Mouse (Mus musculus) cerebellum, adult 9-10 months (tissue): ENCODE results near the gene Ttyh3.
A peak's percentile ranks its signal among the peaks of the same experiment; 100 is the strongest.
"Not testable (repeated sequence)": the region's sequence is repeated elsewhere in the genome, so short reads cannot be mapped to it uniquely, and the experiment has no call there.

Source experiments
- DNase-seq: peaks from one replicate; pipeline ENCODE4 v3.0.0; 2022

Gene Ttyh3

DNA sequence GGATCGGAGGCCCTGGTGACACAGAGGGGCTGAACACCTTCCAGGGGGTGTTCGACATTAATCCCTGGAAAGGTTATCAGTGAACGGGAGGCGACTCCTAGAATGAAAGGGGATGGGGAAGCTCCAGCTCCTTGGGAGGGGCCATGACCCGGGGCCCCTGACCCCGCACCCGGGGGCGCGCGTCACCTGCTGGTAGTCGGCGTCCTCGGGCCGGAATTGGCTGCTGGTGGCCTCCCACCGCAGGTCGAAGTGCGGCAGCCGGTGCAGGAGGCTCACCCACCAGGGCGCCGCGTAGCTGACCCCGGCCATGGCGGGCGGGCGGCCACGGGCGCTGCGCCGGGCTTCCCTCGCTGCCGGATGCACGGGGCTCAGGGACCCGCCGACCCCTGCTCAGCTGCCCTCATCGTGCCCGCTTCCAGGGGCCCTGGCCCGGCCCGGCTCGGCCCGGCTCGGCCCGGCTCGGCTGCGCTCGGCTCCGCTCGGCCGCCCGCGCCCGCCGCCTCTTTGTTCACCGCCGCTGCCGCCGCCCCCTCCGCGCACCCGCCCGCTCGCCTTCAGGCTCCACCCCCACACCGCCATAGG is at the start of gene Ttyh3:
Gene Ttyh3, minus strand, starts transcription at position 513 of the 582 bp plus-strand sequence.
- DNase-seq = no peak

DNA sequence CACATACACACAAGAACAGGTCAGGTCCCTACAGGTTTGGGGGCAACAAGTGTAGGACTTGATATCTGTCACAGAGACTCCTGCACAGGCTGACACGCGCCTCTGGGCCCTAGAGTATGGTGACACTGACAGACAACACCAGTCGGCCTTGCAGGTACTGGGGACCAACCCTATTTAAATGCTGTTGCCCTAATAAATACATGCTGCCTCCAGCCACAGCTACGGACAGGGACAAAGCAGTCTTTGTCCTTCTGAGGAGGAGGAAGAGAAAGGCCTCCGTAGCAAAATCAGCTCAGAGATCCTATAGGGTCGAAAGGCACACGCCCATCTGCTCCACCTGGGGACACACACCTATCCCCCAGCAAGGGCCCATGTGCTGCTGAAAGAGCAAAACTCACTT is 47.2 kb upstream of the Ttyh3 start:
- no peak for DNase-seq

DNA sequence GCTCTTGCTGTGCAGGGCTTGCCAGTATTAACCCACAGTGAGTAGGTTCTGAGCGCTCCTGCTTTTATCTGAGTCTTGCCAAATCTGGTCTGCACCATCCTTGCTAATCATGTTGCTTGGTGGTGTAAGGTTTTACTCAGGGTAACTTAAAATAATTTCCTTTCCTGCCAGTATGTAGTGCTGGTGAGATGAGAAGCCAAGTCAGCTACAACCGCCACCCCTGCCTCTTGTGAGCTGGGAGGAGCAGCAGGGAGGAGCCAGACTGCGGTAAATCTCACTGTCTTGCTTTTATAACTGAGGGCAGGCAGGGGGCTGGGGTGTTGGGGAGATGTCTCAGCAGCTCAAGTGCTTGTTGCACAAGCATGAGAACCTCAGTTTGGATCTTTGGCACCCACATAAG is 39.6 kb upstream of the Ttyh3 start:
- no peak for DNase-seq

DNA sequence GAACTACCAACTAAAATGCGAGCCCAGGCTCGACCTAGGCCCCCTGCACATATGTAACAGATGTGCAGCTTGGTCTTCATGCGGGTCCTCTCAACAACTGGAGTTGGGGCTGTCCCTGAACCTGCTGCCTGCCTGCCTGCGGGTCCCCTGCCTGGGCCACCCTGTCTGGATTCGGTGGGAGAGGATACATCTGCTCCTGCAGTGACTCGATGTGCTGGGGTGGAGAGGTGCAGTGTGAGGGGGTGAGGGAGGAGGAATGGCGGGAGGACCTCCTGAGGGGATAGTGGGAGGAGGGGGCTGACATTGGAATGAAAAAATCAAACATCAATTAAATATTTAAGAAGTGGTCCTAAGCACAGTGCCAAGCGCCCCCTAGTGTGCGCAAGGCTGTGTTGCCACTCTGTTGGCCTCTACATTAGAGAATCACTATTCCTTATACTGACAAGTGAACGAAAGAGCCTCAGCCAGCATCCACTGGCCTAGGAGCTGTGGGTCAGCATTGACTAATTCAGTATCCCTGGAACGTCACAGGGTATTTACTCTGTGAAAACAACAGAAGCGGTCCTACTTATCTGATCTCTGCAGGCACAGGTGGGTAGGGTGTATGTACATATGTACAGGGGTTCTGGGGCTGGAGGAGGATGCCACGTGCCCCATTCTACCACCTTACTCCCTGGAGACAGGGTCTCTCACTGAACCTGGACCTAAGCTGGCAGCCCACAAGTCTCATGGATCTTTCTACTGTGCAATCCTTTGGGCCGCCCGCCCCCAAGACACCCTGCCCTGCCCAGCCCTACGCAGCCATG is 35.7 kb upstream of the Ttyh3 start:
- peak; percentile 39 for DNase-seq

DNA sequence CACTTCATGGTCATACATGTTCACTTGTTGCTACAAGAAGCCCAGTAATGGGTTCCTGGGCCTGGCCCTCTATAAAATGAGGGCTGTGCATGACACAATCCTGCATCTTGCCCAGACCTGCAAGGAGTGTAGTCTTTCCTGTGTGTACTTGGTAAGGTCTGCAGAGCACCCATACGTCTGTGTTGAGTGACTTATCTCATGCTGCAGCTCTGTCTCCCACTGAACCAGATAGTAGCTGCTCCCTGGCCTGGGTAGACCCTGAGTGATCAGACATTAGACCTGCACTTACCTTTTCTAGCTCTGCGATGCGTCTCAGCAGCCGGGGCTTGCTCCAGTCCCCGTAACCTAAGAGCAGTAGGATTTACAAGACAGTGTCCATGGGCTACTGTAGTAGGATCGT is 33.3 kb upstream of the Ttyh3 start:
- DNase-seq = no peak

DNA sequence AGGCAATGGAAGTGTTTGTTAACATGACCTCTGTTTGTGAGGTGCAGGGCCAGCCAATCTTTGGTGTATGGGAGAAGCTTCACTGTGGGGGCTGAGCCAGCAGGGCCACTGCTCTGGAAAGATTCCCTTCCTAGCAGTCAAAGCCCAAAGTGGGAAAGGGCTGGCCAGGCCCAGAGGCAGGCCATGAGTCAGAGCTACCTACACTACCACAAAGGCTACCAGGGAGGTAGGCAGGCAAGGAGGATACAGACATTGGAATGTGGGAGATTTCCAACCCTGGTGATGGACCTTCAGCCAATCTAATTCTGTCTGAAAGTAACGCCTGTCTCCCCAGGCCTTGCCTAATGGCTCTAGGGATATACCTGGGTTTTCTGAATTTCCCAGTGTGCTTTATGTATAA is 32.1 kb upstream of the Ttyh3 start:
- no peak for DNase-seq

DNA sequence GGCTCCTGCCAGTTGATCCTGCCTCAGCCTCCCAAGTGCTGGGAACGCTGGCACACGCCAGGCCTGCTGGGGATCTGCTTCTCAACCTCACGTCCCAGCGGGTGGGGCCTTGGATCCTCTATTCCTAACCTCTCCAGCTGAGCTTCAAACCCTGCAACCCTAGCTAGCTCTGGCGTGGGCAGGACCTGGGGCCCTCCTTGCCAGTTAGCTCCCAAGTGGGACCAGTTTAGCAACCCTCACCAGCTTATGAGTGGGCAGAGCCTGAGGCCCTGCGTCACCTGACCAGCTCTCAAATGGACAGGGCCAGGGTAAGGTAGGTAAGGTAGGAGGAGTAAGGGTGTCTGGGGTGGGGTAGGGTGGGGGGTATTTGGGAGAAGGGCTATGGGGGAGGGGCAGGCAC is 31.2 kb upstream of the Ttyh3 start:
- no peak for DNase-seq

DNA sequence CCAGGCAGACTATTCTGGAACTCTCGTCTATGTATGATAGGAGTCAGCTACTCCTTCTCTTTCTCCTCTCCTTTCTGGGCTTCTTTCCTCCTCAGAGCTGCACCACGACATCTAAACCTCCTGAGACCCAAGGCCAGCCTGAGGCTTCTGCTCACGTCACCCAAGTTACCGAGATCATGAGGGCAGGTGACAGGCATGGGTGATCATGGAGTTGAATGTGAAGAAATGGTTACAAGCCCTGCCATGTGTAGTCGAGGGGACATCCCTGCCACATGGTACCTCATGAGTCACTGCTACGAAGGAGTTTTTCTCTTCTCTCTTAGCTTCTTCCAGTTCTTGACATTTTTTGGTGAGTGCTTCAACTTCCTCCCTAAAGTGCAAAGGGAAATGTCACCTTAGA is 28.3 kb upstream of the Ttyh3 start:
- no peak for DNase-seq

DNA sequence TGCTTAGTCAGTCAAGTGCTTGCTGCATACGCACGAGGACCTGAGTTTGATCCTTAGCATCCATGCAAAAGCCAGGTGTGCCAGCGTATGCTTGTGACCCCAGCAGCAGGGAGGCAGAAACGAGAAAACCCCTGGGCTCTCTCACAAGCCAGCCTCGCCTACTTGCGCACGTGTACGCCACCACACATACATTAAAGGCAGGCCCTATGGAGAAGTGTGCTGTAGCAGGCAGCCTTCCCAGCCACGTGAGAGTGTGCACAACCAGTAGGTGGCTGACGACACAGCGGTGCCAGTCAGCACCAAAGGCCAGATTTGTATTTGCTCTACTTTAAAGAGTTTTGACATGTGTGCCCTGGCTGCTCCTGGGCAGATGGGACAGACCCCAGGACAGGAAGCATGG is 26.8 kb upstream of the Ttyh3 start:
- DNase-seq = no peak

DNA sequence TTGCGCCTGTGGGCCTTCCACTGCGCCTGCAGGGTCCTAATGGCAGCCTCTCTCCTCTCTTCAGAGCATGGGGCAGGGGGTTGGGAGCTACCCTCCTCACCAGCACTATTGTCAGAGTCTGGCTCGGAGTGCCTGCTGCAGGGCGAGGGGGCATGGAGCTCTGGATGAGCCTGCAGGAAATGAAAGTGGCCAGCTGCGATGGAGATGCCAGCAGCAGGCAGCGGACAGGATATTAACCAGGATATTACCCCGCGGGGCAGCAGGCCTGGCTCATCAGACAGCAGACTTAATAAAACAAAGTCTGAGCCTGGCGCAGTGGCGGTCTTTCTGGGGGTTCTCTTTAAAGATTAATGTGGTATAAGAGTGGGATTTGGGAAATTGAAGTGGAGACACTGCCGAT is 26.2 kb upstream of the Ttyh3 start:
- no peak for DNase-seq

DNA sequence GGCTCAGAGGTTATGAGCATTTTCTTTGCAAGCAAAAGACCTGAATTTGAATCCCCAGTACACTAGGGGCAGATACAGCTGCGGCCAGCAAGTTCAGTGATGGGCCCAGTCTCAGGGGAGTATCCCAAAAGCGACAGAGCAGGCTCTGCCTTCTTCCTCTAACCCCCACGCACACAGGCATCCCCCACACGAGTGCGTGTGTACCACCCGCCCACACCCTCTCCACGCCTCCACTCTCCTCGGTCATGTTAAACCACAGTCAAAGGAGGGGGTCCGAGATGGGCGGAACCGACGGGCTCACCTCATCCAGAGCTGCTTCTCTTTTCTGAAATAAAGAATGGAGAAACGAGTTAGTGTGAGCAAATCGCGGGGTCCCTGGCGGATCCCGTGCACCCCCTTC is 25.2 kb upstream of the Ttyh3 start:
- DNase-seq = no peak

DNA sequence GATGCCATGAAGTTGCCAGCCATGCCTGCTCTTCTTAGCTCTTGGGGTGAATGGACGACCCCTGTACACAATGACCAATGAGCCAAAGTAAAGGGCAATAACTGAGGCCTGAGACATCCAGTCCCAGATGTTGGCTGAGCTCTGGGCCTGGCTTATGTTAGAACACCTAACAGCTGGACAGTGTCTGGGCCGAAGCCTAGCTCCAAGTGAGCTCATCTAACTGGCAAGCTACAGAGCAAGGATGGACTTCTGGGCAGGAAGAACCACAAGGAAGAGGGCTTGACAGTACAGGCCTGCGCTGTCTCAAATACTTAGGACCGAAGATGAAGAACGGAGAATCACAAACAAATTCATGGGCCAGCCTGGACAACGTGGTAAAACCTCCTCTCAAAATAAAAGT is 23.8 kb upstream of the Ttyh3 start:
- not testable (repeated sequence) for DNase-seq

DNA sequence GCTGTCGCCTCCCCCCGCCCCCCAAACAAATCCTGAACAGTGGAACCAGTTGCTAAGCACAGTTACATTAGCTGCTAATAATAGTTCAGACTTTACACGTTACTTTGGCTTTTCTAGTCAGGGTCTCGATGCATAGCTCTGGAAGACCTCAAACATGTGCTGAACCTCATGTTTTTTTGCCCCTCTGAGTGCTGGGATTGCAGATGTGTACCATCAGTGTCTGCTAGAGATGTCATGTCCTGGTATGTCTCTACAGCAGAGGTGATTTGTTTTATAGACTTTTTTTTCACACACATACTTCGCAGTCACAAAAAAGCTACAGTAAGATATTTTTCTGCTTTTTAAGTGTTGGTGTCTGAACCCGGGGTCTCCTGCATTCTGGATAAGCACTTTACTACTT is 23.3 kb upstream of the Ttyh3 start:
- no peak for DNase-seq

DNA sequence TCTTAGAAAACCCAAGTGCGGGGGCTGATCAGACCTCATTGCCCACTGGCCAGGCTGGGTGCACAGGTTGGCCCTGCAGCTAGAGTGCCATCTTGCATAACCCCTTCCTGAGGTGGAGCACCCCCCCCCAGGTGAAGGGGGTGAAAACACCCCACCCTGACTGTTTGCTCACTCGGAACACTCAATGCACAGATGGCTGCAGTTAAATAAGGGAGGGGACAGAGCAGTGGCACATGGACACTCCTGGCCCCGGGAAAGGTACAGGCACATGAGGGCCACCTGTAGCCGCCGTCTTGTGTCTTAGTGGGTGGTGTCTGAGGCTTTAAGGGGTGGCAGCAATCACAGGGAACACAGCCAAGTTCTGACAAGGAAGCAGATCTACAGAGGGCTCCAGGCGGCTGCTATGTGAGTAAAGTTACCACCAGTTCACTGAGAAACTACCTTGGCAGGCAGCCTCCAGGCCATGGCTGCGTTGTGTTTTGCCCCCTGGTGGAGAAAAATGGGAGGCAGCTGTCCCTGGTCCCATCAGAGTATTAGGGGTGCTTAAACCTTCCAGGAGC is 14.9 kb upstream of the Ttyh3 start:
- peak; percentile 49 for DNase-seq

DNA sequence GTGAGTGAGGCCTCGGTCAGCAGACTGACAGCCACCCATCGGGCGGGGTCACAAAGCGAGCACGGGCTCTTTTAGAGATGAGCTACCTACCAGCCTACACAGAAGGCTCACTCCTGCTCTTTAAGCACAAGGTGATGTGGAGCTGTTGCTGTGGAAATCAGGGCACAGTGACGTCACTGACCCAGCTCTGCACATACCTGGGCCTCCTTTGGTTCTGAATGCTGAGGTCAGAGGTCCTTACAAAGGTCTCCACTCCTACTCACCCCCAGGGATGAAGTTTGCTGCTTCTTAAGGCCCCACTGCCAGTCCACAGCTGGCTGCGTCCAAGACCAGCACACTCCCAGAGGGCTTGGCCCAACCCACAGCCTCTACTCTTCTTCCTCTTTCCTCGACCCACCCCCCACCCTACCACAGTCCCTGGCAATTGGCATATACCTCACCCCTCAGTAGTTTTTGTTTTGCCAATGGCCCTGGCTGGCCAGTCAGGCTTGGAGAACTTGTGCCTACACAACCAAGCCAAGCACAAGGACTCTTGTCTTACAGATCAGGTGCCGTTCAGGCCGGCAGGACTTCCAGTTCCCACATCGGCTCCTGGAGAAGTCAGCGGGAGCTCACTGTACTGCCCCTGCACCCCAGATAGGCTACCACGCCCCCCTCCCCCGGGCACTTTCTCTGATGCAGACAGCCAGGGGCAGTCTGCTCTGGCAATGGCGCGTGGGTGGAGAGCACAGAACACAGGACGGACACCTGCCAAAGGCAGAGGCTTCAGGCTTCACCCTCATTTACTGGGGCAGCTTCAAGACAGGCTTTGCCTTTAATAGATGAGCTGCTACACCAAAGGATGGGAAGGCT is 14.1 kb upstream of the Ttyh3 start:
- DNase-seq = peak; percentile 19

DNA sequence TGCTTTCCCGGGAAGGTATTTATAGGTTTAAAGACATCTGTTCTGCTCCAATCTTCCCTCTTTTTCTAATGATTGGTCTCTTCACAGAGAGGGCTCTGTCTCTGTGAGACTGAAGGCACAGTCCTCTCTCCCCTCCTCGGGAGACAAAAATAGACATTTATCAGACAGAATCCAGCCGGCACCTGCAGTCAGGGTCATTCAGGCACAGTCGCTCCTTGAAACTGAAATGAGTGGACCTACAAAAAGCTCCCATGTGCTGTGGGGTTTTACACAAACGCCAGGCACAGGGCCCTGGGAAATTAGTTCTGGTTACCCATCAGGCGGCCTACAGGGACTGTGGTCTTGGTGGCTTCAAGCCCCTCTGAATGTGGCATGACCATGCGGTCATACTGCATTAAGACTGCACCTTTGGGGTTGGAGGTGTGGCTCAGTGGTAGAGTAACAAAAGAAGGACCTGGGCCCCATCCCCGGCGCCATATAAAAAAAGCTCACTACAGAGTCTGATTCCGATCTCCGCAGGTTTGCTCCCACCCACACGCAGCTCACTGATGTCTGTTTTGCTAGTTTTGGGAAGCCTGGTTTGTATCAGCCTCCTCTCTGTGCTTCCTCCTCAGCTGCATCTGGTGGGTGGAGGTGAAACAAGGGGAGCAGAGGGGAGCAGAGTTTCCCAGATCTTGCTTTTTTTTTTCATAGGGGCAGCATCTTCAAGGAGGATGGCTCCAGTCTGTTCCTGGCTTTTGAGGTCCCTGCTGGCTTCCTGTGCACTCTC is 13.2 kb upstream of the Ttyh3 start:
- no peak for DNase-seq

DNA sequence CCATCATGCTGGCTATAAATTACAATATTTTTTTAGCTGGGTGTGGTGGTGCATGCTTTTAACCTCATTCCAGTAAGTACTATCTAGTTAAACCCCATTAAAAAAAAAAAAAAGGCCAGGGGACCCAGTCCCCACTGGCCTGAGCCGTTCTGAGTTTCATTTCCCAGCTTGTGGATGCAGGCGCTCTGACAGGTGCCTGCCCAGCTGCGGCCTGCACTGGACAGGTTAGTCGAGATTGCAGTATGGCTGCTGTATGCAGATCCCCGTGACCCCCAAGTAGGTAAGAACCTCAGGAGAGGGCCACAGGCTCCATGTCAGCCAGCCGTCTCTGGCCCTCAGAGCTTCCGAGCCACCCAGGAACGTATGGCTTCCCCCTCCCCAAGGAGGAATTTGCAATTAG is 12.6 kb upstream of the Ttyh3 start:
- no peak for DNase-seq

DNA sequence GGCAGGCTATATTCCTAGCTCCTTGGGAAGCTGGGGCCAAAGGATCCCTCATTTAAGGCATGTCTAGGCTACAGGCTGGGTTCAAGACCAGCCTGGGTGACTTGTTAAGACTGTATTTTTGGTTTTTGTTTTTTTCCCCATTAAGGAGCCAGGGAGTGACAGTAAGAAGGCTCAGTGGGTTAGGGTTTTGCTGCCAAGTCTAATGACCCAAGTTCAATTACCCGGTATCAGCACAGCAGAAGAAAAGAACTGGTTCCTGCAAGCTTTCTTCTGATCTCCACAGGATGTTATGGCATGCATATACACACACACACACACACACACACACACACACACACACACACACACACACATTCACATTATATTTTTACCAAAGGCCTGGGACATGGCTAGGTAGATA is 11.6 kb upstream of the Ttyh3 start:
- no peak for DNase-seq

DNA sequence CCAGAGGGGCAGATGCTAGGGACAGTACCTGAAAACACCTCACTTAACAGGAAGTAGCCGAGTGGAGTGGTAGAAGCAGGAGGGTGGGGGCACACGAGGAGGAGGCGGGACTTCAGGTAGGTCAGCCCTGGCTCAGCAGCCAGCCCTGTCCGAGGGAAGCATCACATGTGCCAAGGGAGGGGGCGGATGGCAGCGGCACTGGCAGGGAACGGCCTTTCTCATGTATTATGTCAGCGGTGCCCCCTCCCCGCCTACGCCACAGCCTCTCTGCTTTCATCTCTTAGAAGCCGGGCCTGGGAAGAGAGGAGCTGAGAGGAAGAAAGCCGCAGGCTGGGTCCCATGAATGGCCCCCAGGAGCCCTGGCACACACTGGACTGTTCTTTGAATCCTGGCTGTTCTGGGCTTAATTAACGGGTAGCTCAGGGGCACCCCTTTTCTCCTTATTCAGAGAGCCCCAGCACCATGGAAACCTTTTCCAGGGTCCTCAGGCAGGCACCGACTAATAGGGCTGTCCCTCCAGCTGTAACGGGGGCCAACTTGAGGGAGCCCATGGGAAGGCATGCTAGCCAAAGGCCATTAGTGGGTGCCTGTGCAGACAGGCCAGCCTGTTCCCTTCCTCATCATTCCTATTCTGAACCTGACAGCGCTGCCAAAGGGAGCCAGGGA is 10.9 kb upstream of the Ttyh3 start:
- no peak for DNase-seq

DNA sequence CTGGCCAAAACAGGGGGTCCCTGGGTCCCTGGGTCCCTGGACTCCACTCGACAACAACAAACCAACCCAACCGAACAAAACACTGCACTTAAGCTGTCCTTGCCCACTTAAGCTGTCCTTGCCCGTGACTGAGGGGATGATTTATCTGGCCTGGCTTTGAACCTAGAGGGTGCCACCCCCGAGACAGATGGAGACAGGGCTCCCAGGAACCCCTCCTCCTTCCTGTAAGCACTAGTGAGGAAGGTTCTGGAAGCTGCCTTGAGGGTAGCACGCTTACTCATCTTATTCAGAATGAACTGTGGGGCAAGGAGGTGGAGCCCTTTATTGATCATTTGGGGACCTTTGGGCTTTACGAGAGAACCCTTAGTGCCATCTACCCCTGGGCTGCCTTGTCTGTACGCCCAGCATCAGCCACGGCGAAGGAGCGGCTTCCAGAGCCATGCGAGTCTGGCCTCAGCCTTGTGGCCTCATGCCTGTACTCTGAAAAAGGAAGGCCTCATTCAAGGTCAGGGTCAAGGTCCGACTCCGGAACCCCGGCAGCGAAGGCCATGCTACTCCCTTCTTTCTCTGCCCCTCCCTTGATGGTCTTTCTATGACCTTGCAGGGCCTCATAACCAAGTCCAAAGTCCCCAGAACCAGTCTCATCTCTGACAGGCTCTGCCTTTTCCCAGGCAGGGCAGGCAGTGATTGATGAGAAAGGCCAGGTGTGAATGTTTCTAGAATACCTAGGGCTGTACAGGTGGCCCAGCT is 5.4 kb upstream of the Ttyh3 start:
- no peak for DNase-seq

DNA sequence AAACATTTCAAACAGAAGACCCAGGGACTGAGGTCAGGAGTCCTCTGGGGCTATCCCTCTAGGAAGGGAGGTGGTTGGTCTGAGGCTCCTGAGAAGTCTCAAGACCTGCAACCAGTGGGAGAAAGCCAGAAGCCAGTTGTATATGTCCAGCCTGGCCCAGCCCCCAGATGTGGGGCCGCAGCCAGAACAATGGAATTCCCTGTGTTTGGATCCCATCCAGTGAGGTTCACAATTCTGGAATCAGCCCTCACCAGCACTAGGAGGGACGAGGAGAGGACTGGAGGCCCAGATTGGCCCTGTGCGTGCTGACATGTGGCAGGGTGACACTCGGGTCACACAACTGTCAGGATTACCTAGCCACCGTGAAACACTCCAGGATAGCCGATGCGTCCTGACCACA is 3.8 kb upstream of the Ttyh3 start:
- DNase-seq = no peak

DNA sequence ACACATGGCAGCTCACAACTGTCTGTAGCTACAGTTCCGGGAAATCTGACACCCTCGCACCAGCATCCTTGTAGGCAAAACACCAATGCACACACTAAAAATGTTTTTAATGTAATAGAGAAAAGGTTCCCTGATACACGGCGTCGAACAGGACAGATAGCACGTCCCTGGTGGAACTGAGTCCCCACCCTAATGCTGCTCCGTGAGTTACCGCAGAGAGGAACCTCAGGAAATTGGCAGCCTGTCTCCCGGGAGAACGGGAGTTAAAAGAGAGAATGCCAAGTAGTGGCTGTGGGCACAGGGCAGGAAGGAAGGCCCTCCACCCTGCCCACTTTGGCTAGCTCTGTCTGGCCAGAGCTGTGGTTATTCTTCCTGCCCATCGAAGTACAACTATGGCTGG is 2.4 kb upstream of the Ttyh3 start:
- peak; percentile 17 for DNase-seq
